Mouse (Mus musculus) left cerebral cortex, adult 9 months (tissue): ENCODE data around the gene 1700022I11Rik.
A peak's percentile ranks its signal among the peaks of the same experiment; 100 is the strongest.

Experiments used
- DNase-seq, 2 experiments: peaks; one replicate each; pipeline ENCODE4 v3.0.0; 2022; ENCODE audit warnings: low spot score in 2 of 2

Gene 1700022I11Rik

DNA sequence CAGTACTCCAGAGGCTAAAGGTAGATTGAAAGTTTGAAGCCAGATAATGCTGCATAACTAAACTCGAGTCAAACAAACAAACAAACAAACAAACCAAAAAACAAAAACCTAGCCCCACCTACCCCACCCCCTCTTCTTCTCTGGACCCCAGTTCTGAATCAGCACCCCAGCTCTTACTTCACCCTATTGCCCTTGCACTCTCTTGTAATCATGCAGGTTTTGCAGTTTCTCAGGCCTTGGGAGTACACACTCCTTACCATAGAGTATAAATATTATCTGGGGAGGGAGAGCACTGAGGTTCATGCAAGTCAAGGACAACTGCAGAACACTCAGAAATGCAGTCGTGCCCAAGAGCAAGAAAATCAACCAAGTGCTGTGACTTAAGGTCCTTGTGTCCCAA lies 31.9 kb downstream of the 1700022I11Rik start:
- no peak for DNase-seq

DNA sequence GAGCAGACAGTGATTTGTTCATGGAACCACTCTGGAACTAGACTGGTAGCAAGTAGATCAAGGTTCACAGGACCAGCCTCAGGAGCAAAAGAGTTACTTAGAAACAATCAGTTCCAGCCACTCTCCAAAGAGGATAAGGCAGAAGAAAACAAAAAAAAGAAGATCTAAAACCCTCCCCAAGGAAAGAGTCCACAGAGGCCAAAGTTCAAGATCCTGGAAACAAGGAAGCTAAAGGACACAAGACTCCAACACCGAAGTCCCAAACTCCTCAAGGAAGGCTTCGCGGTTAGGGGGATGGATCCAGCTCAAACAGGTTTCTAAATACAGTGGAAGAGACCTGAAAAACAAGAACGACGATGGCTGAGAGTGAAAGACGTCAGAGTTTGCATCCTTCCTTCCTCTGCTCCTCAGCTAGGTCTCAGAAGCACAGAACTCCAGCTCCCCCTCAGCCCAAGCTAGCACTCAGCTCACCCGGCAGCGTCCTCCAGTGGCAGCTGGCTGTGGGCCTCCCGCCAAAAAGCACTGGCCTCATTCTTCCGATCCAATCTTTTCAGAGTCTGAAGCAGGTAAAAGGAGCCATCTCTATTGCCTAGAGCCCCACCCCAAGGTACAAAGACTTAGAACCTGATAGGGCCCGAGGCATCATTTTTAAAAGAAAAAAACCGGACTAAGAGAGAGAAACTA lies 33.5 kb downstream of the 1700022I11Rik start:
- no peak for DNase-seq

DNA sequence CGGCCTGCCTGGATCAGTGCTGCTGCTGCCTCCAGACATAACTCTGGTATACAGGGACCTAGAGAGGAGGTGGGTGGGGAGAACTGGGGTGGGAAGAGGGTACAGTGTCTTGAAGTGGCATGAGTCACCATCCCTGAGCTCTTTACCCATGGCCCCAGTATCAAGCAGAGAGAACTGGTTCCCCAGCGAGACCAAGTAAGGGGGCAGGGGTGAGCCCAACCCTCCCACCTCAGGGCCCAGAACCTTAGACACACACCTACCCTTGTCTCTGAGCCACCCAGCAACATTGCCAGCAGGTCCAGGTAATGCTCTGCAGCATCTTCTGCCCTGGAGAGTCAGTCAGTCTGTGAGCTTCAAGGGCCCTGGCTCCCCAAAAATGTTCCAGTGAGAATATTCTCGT lies 35.5 kb downstream of the 1700022I11Rik start:
- DNase-seq = no peak

- DNase-seq = no peak
Observed at GRCm38 (mm10) chr4:43005765-43006164, 36.4 kb downstream of the 1700022I11Rik start.

DNA sequence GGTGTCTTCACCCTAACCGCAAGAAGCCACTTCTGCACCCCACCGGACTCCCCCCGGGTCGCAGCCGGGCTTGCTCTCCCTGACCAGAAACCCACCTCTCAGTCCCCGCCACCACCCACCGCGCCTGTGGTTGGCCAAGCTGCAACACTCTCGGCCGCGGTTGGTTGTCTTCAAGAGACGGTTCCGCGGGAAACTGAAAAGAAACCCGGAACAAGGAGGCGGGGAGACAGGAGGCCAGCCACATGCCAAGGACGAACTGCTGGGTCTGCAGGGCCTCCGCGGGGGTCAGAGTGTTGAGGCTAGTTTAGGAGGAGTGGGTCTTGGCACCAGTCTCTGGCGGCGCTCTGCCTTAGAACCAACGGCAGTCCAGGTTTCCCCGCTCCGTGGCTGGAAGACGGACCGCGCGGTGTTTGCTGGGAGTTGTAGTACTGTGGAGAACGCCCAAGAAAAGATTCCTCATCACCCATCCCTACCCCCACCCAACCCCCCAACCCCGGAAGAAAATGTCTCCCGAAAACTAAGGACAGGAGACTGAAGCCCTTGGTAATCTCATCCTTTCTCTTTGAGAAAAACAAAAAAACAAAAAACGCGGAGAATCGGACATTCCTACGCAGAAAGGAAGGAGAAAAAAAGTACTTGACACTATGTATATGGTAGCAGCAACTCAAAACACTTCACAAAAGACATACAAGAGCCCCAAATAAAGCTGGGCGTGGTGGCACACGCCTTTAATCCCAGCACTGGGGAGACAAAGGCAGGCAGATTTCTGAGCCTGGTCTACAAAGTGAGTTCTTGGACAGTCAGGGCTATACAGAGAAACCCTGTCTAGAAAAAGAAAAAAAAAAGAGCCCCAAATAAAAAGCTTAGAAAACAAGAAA lies 41.0 kb downstream of the 1700022I11Rik start, which contains the start of gene Fancg:
Fancg (minus strand) TSS at position 346 of the 878 bp plus-strand sequence.
- peak in 1 of 2 experiments; percentile 79 for DNase-seq

- no peak for DNase-seq
Observed at GRCm38 (mm10) chr4:43012091-43012490, 42.7 kb downstream of the 1700022I11Rik start.

DNA sequence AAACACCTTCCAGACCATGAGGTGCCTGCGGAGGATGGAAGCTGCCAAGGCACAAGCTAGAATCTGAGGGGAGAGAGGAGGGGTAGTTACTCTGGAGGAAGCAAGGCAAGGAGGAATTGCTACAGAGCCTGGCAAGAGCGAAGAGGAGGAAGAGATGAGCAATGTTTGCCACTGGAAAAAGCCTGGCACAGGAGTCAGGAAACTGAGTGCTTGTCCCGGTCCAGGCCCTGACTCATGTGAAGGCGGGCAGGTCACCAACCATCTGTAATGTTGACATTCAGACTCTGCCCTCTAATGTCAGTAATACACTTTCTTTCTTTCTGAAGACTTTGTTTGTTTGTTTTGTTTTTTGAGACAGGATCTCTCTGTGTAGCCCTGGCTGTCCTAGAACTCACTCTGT lies 48.8 kb downstream of the 1700022I11Rik start:
- DNase-seq = no peak

DNA sequence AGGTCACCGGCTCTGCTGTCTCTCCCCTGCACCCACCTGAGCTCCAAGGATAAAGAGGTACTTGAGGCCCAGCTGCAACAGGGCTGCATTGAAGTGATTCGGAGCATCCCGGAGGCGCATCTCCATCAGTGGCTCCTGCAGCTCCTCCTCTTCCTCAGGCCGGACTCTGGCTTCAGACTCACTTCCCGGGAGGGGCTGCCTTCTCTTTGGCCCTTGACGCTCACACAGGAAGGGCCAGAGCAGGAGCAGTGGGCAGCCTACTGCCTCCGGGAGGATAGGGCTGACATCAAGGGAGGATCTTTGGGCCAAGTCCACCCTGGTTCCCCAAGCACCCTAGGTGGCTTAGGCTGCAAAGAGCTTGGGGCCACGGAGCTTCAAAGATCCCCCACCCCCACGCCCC lies 49.8 kb downstream of the 1700022I11Rik start:
- no peak for DNase-seq

DNA sequence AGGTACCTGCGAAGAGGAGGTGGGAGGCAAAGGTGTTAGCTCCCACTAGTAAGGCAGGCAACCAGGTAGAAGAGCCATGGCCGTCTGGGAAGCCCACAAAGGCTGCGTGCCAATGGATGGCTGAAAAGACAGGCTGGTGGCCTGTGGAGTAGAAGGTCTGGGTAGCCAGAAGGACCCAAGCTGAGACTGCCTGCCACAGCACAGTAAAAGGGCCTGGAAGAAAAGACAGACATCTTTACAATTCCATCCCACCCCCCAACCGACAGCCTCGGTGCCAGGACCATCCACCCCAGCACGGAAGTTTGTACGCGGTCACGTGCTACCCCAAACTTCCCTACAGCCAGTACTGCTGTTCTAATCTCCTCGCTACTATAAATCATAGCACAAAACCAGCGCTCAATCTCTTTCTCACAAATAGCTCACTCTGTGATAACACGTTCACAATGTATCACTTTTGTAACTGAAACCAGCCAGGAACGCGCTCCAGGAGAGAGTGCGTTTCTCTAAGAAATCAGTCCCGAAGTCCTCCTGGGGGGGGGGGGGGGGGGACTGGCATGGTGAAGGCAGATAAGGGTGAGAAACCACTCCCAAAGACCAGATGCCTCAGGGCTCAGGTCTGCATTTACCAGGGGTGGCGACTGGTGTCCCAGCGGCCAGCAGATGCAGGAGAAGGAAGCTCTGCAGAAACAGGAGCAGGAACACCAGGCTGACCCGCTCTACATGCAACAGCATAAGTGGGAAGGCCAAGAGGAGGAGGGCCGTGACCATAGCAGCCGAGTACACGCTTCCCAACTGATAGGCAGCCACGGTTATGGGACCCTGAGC lies 50.4 kb downstream of the 1700022I11Rik start:
- no peak for DNase-seq

GRCm38 (mm10) chr4:43020876-43021275 lies 51.5 kb downstream of the 1700022I11Rik start:
- no peak for DNase-seq

GRCm38 (mm10) chr4:43021341-43021740 lies 51.9 kb downstream of the 1700022I11Rik start:
- no peak for DNase-seq

DNA sequence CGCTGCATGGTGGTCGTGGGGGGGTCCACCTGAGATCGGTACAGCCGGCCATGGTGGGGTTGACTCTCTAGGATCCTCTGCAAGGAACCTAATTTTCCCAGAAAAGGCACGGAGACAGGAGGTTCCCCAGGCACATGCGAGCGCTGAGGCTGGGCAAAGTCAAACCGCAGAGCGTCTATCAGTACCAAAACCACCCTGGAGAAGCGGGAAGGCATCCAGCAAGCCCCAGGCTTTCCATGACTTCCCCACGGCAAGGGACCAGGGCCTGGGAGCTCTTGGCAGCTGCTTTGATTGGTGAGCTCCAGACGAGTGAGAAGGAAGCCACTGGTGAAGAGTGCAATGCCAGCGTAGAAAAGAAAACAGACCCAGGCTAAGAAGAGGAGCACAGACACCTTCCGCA lies 55.3 kb downstream of the 1700022I11Rik start:
- DNase-seq = no peak

- DNase-seq = peak; percentile 87 to 96
Observed at GRCm38 (mm10) chr4:43025084-43025960, 55.9 kb downstream of the 1700022I11Rik start, which contains the start of gene Pigo. Gene Pigo (minus strand): TSS chr4:43025819.

- no peak for DNase-seq
Observed at GRCm38 (mm10) chr4:43029121-43029520, 59.7 kb downstream of the 1700022I11Rik start.

GRCm38 (mm10) chr4:43029749-43030148 lies 60.3 kb downstream of the 1700022I11Rik start:
- DNase-seq = no peak

GRCm38 (mm10) chr4:43030352-43030751 lies 60.9 kb downstream of the 1700022I11Rik start:
- no peak for DNase-seq

DNA sequence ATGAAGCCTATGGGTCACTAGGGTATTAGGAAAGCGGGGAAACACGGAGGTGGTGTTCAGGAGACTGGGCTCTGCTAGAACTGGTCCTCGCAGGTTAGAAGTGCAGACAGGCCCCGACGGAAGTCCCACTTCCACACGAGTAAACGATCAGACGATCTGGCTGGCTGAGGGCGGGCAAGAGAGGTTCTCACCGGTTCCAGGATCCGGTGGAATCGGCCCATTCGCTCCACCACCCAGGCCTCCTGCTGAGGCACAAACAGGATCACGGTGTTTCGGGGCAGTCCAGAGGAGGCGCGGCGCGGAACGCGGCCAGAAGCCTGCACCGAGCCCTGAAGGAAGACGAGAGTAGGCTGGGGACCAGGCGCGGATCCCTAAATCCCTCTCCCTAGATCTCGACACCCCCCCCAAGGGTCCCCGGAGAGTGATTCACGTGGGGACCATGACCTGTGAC lies 61.4 kb downstream of the 1700022I11Rik start:
- peak in 1 of 2 experiments; percentile 35 for DNase-seq

- peak; percentile 88 to 94 for DNase-seq
Observed at GRCm38 (mm10) chr4:43031237-43031995, 62.0 kb downstream of the 1700022I11Rik start, which contains the start of gene Stoml2. Gene Stoml2 (minus strand): TSS chr4:43031710.

DNA sequence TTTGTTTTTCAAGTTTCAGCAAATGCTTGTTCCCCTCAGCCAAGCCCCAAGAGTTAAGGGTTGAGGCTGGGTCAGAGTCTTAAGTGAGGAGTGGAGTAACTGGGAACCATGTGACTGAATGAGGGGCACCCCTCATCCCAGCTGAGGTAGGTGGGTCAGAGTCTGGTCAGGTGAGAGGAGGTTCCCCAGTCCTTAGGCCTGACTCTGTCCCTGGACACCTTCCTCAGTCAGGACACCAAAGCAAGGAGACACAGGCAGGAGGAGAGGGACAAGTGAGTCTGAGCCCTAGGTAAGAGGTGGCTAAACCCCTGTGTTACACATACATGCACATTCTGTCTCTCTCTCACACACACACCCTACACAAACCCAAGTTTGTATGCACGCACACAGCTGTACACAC lies 63.1 kb downstream of the 1700022I11Rik start:
- DNase-seq = no peak
